Mouse (Mus musculus): ENCODE results near the gene Car2. TPM values are rescaled to one million over a fixed set of nuclear protein-coding genes. Genes with fewer than 3 reads are reported as not detected.

The Car2 gene
- polyA plus RNA-seq, 1 experiment from 2014 or later: 31.4 TPM

DNA sequence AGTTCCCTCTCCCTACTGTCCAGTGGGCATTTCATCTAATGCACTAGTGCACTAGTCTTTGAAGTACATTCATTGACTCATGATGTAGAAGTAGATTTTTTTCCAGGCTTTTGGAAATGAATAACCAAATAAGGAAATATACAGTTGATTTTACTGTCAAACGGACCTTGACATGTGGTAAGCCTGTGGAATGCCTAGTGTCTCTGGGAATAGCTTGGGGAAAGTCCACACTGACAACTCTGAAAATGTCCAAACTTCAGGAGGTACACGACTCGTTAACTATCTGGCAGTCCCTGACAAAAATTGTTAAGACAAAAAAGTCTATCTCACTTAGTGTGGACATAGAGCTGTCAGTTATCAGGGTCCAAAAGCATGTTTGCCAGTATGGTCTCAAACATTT, 18.1 kb downstream of the Car2 start:
- WGBS: 91% methylated on average over 3 of the region's 3 CpGs
- no peak overlapping the region for H3K27ac ChIP-seq
- no peak for ATAC-seq (ENCODE audit: low FRiP score)
- no peaks in the 10 kb centered on the region for H3K36me3 ChIP-seq
- H3K4me3 ChIP-seq: no peak overlapping the region
- no peaks in the 10 kb centered on the region for H3K9me3 ChIP-seq
- no peak overlapping the region for H3K9ac ChIP-seq
- H3K4me2 ChIP-seq: no peak overlapping the region
- no peaks in the 10 kb centered on the region for H3K27me3 ChIP-seq
- no peaks in the 10 kb centered on the region for H3K4me1 ChIP-seq (replicated peaks)

DNA sequence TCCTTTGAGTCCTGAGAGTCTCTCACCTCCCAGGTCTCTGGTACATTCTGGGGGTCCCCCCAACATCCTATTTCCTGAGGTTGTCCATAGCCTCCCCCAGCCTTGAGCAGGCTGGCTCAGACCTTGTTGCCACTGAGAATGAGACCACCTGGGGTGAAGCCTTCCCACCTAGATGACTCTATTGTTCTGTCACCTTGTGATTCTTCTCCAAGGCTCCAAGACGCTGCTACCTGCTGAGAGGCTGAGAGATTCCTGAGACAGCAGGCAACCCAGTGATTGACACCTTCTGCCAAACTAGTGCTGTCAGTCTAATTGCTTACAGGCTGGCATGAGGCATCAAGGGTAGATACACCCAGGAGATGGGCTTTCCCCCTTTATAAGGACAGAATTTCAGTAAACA, 21.2 kb downstream of the Car2 start:
- no peak overlapping the region for H3K4me3 ChIP-seq
- H3K27ac ChIP-seq: no peak overlapping the region
- no peaks in the 10 kb centered on the region for H3K4me1 ChIP-seq (replicated peaks)
- H3K36me3 ChIP-seq: no peaks in the 10 kb centered on the region
- no peaks in the 10 kb centered on the region for H3K27me3 ChIP-seq
- WGBS: 46% methylated on average over 1 of the region's 1 CpGs
- no peak for ATAC-seq (ENCODE audit: low FRiP score)
- H3K4me2 ChIP-seq: no peak overlapping the region
- no peak overlapping the region for H3K9ac ChIP-seq
- no peaks in the 10 kb centered on the region for H3K9me3 ChIP-seq

DNA sequence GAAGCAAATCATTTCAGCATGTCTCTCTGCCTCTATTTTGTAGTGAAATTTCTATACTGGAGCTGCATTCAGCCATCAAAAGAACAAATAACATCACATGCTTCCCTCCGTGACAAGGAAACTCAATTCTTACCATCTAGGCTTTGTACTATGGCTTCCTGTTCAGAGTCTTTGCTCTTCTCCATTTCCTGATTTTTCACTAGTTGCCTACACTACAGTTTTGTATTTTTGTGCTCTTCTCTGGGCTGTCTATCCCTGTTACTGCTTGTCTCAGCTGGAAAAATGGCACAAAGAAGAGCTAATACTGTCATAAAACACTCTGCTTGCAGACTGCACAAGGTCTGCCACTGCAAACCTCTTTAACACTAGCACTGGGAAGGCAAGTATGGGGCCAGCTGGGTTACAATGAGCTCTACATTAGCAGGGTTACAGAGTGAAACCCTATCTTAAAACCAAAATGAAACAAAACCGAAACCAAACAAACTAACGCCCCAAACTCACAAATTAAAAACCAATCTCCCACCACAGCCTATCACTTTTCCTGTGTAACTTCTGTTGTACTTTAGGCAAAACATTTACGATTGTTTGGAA, 26.0 kb downstream of the Car2 start:
- 91% methylated on average over 4 of the region's 4 CpGs for WGBS
- no peak overlapping the region for H3K4me3 ChIP-seq

DNA sequence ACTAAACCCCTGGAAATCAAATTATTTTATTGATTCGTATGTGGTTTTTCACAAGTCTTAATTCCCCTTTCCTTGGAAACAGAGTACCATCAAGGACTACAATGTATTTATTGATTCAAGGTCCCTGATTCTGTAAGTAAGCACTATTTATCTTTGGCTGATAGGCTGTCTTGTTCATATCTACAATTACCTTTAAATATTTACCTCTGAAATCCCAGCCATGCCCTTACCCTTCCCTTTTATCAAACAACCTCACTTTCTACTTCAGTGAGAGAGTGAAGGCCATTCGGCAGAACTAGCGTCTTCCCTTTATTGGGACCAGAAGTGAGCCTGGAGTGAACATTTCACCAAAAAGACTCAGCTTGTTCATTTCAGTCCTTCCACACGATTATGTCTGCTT, 27.7 kb downstream of the Car2 start:
- Histone ChIP-seq H3K4me2 (no peak overlapping the region), H3K4me1 (replicated peaks) (no peaks in the 10 kb centered on the region), H3K9me3 (no peaks in the 10 kb centered on the region), H3K9ac (no peak overlapping the region), H3K27ac (no peak overlapping the region), H3K36me3 (no peaks in the 10 kb centered on the region), H3K4me3 (no peak overlapping the region), H3K27me3 (no peaks in the 10 kb centered on the region)
- 92% methylated on average over 4 of the region's 4 CpGs for WGBS
- ATAC-seq (ENCODE audit: low FRiP score): no peak

More for the DNA sequence above, 26.0 kb downstream of the Car2 start:
- H3K9me3 ChIP-seq: no peaks in the 10 kb centered on the region
- H3K27ac ChIP-seq: no peak overlapping the region
- no peaks in the 10 kb centered on the region for H3K36me3 ChIP-seq
- ATAC-seq (ENCODE audit: low FRiP score): no peak
- H3K4me1 ChIP-seq (replicated peaks): no peaks in the 10 kb centered on the region
- H3K4me2 ChIP-seq: no peak overlapping the region
- no peaks in the 10 kb centered on the region for H3K27me3 ChIP-seq
- H3K9ac ChIP-seq: no peak overlapping the region

DNA sequence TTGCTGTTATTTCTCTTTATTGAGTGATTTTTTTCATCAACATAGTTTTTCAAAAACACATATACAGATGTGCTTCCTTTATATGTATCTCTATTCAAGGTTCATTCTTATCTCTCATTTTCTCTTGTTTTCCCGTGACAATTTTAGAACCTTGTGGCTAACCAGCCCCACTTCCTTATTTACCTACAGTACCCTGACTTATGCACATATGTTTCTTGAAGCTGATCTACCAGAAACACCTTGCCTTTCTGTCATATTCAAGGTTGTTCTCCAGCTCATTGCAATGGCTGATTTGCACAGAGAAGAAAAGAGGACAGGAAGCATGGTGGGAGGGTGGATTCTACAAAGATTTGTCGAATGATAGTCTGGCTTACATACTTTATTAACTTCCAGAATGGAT, 29.3 kb downstream of the Car2 start:
- H3K4me1 ChIP-seq (replicated peaks): no peaks in the 10 kb centered on the region
- H3K4me3 ChIP-seq: no peak overlapping the region
- H3K27ac ChIP-seq: no peak overlapping the region
- H3K36me3 ChIP-seq: no peaks in the 10 kb centered on the region
- ATAC-seq (ENCODE audit: low FRiP score): no peak
- no peaks in the 10 kb centered on the region for H3K27me3 ChIP-seq
- H3K9ac ChIP-seq: no peak overlapping the region
- 87% methylated on average over 2 of the region's 2 CpGs for WGBS
- no peak overlapping the region for H3K4me2 ChIP-seq
- H3K9me3 ChIP-seq: no peaks in the 10 kb centered on the region

DNA sequence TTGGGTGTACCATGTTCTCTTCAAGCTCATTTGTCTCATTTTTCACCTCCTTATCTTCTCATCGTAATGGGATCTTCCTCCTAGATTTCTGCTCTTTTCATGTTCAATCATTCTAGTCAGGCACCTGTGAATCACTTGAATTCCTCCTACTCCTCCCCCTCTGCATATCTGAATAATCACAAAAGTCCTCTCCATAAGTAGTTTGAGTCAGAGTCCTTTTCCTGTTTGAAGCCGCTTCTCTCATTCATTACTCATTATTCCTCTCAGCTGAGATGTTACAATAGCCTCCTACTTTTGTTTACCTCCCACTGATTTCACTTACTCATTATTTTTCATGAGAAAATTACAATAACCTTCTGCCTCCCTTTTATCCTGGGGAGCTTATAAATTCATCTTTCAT, 31.2 kb downstream of the Car2 start:
- no peak for ATAC-seq (ENCODE audit: low FRiP score)
- H3K4me2 ChIP-seq: no peak overlapping the region
- H3K4me3 ChIP-seq: no peak overlapping the region
- no peak overlapping the region for H3K9ac ChIP-seq
- H3K4me1 ChIP-seq (replicated peaks): no peaks in the 10 kb centered on the region
- no peaks in the 10 kb centered on the region for H3K36me3 ChIP-seq
- H3K9me3 ChIP-seq: no peaks in the 10 kb centered on the region
- no peaks in the 10 kb centered on the region for H3K27me3 ChIP-seq
- H3K27ac ChIP-seq: no peak overlapping the region
- WGBS: 49% methylated on average over 2 of the region's 2 CpGs

DNA sequence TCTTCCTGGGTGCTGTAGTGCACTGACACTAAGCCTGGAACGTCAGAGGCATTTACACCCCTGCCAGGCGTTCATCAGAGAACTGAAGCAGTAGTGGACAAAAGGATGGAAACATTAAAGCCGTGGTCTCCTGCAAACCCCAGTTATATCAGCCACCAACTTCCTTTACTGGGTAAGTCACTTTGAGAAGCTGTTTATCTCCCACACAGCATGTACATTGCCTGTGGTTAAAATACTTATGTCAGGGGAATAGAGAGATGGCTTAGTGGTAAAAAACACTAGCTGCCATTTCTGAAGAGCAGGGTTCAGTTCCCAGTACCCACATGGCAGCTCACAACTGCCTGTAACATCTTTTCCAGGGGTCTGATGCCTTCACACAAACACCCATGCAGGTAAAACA, 58.6 kb downstream of the Car2 start:
- 79% methylated on average over 3 of the region's 3 CpGs for WGBS
- H3K36me3 ChIP-seq: no peaks in the 10 kb centered on the region
- no peaks in the 10 kb centered on the region for H3K9me3 ChIP-seq
- H3K4me1 ChIP-seq (replicated peaks): no peaks in the 10 kb centered on the region
- no peak overlapping the region for H3K4me2 ChIP-seq
- H3K4me3 ChIP-seq: no peak overlapping the region
- no peak for ATAC-seq (ENCODE audit: low FRiP score)
- H3K27ac ChIP-seq: no peak overlapping the region
- H3K27me3 ChIP-seq: no peaks in the 10 kb centered on the region
- H3K9ac ChIP-seq: no peak overlapping the region

DNA sequence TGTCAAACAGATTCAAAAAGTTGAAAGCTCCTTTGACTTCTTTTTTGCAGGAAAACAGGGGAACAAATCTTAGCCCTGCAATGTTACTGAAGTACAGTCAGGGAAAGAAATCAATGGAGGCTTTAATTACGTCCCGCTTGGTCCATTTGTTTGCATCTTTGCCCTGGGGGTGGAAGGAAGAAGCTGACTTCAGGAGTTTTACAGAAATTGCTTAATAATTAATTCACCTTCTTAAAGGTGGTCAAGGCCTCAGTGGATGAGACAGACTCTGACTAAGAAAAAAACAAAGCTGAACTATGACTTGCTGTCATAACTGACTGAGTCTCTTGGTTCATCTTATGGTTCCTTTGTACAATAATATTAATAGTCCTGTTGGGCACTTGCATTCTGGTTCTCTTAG, 59.6 kb downstream of the Car2 start:
- H3K36me3 ChIP-seq: no peaks in the 10 kb centered on the region

DNA sequence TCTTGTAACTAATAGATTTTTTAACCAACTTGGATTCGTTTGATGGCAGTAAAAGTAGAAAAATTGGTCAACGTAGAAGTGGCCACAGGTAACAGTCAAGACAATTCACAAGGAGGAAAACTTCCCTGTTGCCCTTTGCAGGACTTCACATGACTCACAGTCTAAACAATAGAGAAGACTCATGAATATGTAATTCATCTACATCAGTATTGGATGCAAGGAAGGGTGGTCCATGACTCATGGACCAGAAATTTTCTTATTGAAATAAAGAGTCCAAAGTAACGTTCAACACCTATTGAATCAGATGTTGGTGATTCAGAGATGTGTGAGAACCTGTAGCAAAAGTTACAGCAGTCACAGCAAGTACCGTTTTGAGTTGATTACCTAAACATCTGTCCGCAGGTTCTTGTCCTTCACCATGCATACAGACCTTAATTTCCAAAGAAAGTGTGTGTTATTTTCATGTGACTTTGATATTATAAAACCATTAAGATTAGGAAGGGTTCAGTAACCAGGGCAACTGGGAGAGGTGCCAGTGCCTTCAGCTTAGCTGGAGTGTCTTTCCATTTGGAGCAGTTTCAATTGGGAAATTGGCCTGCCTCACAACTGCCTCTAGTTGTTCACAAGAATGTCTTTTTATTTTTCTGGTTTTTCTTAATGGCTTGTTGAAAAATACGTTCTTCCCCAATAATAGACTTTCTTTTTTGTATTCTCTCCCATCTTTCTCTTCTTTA, 62.2 kb downstream of the Car2 start:
- Histone ChIP-seq H3K4me3 (no peak overlapping the region), H3K4me2 (no peak overlapping the region), H3K27ac (no peak overlapping the region), H3K9me3 (no peaks in the 10 kb centered on the region), H3K4me1 (replicated peaks) (no peaks in the 10 kb centered on the region), H3K36me3 (no peaks in the 10 kb centered on the region), H3K9ac (no peak overlapping the region), H3K27me3 (no peaks in the 10 kb centered on the region)
- 78% methylated on average over 6 of the region's 6 CpGs for WGBS
- no peak for ATAC-seq (ENCODE audit: low FRiP score)

More for the DNA sequence above, 59.6 kb downstream of the Car2 start:
- no peaks in the 10 kb centered on the region for H3K27me3 ChIP-seq
- no peak overlapping the region for H3K9ac ChIP-seq
- 67% methylated on average over 2 of the region's 2 CpGs for WGBS
- no peak overlapping the region for H3K4me3 ChIP-seq
- H3K4me1 ChIP-seq (replicated peaks): no peaks in the 10 kb centered on the region
- no peak for ATAC-seq (ENCODE audit: low FRiP score)
- H3K27ac ChIP-seq: no peak overlapping the region
- no peak overlapping the region for H3K4me2 ChIP-seq
- no peaks in the 10 kb centered on the region for H3K9me3 ChIP-seq

DNA sequence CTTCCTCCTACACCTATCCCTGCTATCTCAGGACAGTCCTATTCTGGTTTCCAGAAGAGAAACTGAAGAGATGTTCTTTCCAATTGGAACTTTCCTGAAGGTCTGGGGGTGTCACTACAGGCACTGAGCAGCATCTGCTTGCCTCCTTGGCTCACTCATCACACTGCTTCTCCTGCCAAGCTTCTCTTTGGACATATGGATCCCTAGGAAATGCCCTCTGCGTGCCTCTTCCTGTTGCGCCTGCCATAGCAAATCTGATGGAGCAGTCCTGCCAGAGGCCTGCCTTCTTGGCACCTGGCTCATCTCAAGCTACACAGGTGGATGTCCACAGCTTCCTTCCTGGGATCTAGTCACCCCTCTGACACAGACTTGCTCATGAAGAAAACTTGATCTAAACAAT, 64.0 kb downstream of the Car2 start:
- no peak overlapping the region for H3K9ac ChIP-seq

More for the DNA sequence above, 64.0 kb downstream of the Car2 start:
- no peak overlapping the region for H3K4me2 ChIP-seq
- H3K27ac ChIP-seq: no peak overlapping the region
- no peaks in the 10 kb centered on the region for H3K9me3 ChIP-seq
- H3K4me3 ChIP-seq: no peak overlapping the region
- 92% methylated on average over 2 of the region's 2 CpGs for WGBS
- no peak for ATAC-seq (ENCODE audit: low FRiP score)
- no peaks in the 10 kb centered on the region for H3K4me1 ChIP-seq (replicated peaks)
- no peaks in the 10 kb centered on the region for H3K36me3 ChIP-seq
- H3K27me3 ChIP-seq: no peaks in the 10 kb centered on the region

Other genes with a start within 250 kb of the Car2 start
- gene Car13, start 244.5 kb upstream of the Car2 start, polyA plus RNA-seq (2015; fragmentation: Nextera tagmentation; extraction: Ambion mirVana): 1.5 and 1.7 TPM in 2 replicates
- gene Car1, start 77.9 kb upstream of the Car2 start, polyA plus RNA-seq (2015; fragmentation: Nextera tagmentation; extraction: Ambion mirVana): not detected in 2 replicates
- 1.1 and 1.4 TPM in 2 replicates for gene Car3, start 22.8 kb upstream of the Car2 start, polyA plus RNA-seq (2015; fragmentation: Nextera tagmentation; extraction: Ambion mirVana)